Mouse (Mus musculus) monocyte, adult 2 months (primary cell): ENCODE measurements around the gene Dis3l.

ENCODE experiments used
- DNase-seq, 2 experiments: peaks; one replicate each; pipeline ENCODE4 v3.0.0; 2022; ENCODE audit warnings: low spot score in 2 of 2, low read depth in 1 of 2

Gene Dis3l

GRCm38 (mm10) chr9:64261023-64261422 is 80.1 kb downstream of the Dis3l start:
- DNase-seq = no peak

- DNase-seq = no peak
Measured at GRCm38 (mm10) chr9:64259906-64260305, 81.2 kb downstream of the Dis3l start.
